Mouse (Mus musculus): Measurements from ENCODE around the gene 4930512M02Rik.

4930512M02Rik gene

DNA sequence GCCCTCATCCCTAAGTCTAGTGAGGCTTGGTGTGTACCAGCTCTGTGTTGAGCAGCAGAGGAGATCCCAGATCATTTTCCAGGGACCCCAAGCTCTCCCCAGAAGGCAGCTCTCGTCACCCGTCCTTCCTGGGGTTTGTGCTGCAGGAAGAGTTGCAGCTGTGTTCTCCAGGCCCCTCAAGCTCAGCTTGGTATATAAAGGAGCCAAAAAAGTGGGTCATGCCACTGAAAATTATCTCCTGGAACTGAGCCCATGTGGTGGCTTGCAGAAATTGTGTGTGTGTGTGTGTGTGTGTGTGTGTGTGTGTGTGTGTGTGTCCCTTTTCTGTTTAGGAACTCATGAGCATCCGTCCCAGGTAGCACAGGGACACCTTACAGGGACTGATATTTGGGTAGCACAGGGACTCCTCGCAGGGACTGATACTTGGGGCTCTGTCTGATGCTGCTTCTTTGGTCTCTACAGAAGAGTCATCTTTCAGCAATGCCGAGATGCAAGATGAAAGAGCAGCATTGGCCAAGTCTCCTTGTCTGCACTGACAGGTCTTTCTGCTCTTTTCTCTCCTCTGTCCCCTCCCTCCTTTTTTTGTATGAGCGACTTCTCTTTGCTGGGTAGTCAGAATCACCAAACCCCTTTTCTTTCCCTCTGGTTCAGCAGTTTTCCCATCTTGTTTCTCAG lies 62.4 kb downstream of the 4930512M02Rik start:
- DNase-seq (ENCODE audit: low read depth, low spot score): no peak

GRCm38 (mm10) chr11:11564266-11565044 lies 63.2 kb downstream of the 4930512M02Rik start:
- DNase-seq (ENCODE audit: low read depth, low spot score): no peak

GRCm38 (mm10) chr11:11561118-11561517 lies 66.5 kb downstream of the 4930512M02Rik start:
- no peak for DNase-seq (ENCODE audit: low read depth, low spot score)

DNA sequence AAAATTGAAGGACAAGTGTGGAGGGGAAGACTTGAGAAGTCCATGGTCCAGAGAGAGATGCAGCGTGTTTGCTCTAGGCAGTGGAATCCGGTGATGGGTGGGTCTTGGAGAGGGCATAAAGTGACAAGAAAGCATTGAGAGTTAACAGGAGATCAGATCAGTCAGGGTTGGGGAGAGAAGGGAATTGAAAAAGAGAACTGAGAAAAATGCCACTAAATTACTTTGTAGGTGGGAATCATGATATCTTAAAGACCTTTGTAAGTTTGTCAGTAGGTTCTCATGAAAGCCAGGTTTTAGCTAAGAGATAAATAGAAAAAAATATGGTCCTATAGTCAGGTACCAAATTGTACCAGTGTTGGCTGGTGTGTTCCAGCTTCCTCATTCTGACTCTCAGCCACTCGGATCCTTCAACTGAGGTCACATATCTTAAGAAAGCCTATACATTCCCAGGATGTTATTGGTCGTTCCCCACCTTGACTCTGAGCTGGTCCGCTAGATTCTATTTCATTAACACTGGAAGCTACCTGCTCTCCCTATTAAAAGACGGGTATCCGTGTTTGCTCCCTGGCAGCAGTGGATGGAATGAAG lies 68.4 kb downstream of the 4930512M02Rik start:
- DNase-seq (ENCODE audit: low read depth, low spot score): no peak

DNA sequence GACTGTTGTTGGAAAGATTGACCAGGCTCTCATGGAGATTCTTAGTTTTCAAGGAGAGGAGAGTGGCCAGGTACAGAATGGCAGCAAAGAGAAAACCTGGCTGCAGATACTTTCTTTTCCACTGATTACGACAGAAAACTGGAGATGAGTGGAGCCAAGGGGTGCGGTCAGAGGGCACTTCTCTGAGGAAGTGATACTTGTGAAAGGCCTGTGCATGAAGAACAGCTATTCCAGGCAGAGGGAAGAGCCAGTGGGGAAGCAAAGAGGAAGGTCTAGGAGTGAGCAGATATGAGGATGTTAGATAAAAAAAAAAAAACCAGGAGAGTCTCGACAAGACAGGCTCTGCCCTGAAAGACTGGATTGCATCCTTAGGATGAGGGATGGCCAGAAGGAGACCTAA lies 69.0 kb downstream of the 4930512M02Rik start:
- no peak for DNase-seq (ENCODE audit: low read depth, low spot score)

DNA sequence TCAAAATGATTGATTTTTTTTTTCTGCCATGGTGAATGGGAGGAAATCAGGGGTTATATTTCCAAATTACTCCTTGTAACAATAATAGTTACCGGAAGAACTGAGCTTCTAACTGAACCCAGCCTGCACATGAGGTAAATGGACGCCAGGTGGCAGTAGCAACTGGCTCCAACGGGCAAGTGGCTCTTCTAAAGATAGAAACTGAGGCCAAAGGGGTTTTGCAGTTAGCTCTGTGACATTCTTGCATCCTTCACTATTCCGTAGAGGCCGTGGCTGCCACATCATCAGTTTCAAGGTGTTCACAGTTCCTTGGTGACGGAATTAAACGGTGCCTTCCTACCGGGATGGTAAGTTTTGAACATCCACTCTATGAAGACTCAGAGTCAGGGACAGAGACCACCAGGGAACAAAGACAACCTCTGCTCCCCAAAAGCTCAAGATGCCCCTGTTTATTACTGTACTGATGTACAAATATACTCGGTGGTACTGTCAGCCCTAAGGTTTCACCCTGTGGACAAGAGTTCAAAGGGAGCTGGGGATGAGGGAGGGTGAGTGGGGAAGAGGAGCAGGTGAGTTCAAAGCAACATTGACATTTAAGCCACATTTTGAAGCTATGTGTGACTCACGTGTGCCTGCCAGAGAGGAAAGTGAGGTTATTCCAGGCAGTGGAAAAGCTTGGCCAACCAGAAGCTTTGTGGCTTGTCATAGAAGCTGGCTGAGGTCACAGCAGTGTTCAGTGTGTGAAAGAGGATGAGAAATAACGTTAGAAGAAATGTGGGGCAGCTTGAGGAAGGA lies 70.3 kb downstream of the 4930512M02Rik start:
- DNase-seq (ENCODE audit: low read depth, low spot score): peak; percentile 39

DNA sequence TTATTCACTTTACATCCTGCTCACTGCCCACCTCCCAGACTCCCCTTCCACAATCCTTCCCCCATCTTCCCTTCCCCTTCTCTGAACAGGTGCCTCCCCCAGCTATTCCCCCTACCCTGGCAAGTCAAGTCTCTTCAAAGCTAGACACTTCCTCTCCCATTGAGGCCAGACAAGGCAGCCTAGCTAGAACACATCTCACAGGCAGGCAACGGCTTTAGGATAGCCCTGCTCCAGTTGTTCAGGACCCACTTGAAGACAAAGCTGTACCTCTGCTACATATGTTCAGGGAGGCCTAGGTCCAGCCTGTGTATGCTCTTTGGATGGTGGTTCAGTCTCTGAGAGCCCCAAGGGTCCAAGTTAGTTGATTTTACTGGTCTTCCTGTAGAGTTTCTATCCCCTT lies 71.4 kb downstream of the 4930512M02Rik start:
- DNase-seq (ENCODE audit: low read depth, low spot score): no peak

DNA sequence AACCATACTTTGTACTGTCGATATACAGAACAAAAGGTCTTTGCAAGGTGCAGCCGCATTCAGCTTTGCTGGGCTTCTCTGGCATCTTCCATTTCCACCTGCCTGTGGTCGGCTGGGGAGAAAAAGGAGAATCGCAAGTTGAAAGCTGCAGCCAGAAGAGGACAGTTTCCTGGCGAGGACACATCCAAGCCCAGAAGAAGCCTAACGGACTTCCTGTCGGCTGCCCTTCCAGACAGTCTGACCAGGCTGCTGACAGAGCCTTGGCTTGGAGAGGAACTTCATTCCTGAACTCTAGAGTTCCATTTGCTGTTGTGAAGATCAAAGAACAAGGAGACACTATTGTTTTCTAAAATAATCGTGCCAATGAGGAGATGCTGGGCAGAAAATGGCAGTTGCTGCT lies 72.1 kb downstream of the 4930512M02Rik start:
- DNase-seq (ENCODE audit: low read depth, low spot score): no peak

- DNase-seq (ENCODE audit: low read depth, low spot score): no peak
These were observed 79.9 kb downstream of the 4930512M02Rik start for GRCm38 (mm10) chr11:11547597-11548240.

DNA sequence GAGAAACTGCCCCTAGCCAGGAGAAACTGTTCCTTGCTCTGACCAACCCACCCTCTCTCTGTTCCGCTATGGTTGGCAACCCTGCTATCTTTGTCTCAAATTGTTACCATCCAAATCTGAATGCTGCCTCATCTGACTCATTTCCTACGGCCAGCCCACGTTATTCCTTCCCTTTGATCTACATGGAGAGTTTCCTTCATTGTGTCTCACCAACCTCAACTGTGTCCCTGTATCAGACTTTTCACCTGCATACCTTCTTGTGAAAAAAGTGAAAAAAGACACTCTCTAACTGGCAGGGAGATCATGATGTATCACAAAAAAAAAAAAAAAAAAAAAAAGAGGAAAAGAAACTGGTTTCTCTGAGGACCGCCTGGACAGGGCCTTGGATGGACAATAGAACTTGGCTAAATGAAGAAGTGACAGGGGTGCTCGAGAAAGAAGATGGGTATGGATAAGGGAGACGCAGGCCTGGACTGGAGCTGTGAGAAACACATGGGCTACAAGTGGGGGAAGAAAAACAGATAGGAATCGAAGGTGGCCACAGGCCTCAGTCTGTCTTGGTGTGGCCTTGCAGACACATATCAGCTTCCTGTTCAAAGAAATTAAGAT lies 80.6 kb downstream of the 4930512M02Rik start:
- no peak for DNase-seq (ENCODE audit: low read depth, low spot score)

DNA sequence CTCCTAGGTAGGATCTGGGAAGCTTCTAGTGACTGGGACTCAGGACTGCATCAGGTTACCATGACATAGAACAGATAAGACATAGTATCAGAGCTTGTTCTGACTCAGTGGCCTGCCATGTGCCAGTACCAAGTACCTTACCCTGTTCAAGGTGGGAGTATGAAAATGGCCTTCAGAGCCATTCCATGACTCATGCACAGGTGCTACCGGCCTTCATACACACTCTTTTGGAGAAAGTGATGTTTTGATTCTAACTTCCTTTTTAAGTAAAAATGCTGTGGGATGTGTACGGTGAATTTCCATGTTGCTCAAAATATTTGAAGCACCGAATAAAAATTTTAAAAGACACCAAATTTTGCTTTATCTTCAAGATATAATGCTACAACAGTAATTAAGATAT lies 81.7 kb downstream of the 4930512M02Rik start:
- no peak for DNase-seq (ENCODE audit: low read depth, low spot score)
